Mouse (Mus musculus) heart, adult 2 months (tissue): Measurements from ENCODE around the gene Hat1.

Source experiments
- CTCF ChIP-seq: fragments of 200-600 bp; IDR thresholded peaks from 2 replicates; pipeline ENCODE4 v1.8.1; 2022; ENCODE audit warnings: antibody characterized with exemption, mild to moderate bottlenecking, moderate library complexity
- POLR2A ChIP-seq: fragments of 200-500 bp; IDR thresholded peaks from 2 replicates; pipeline ENCODE4 v1.6.1; 2011; ENCODE audit warnings: mild to moderate bottlenecking, low read depth, low read length, control low read depth; ENCODE audit not compliant: insufficient read depth

- TF ChIP-seq CTCF, result no peak
- TF ChIP-seq POLR2A, result no peak
Measured at GRCm38 (mm10) chr2:71471094-71471493, 82.3 kb downstream of the Hat1 start.
